Mouse (Mus musculus) midbrain, embryonic 14.5 days (tissue): Measurements from ENCODE around the gene Myo9a. TPM values are rescaled to one million over a fixed set of nuclear protein-coding genes. Genes with fewer than 3 reads are reported as not detected.

Experiments
- polyA plus RNA-seq: library from polyadenylated mRNA; unstranded; fragments of >200 nt; fragmentation: Nextera tagmentation; extraction: Ambion mirVana; gene quantifications from 2 replicates; pipeline ENCODE4 v1.2.1, GENCODE M21; 2014

Myo9a gene
- polyA plus RNA-seq, 1 experiment from 2014 or later: 34.0 TPM

Other genes starting within 250 kb of the Myo9a start
- gene Hexa, start 211.4 kb upstream of the Myo9a start, polyA plus RNA-seq: 47.1 and 57.5 TPM in 2 replicates
- 0.46 and 0.74 TPM in 2 replicates for gene Tmem202, start 211.0 kb upstream of the Myo9a start, polyA plus RNA-seq
- 35.4 and 45.8 TPM in 2 replicates for gene Celf6, start 173.0 kb upstream of the Myo9a start, polyA plus RNA-seq
- gene Parp6, start 133.6 kb upstream of the Myo9a start, polyA plus RNA-seq: 205 and 226 TPM in 2 replicates
- gene Pkm, start 94.5 kb upstream of the Myo9a start, polyA plus RNA-seq: 836 and 1,041 TPM in 2 replicates
- gene Gramd2, start 70.8 kb upstream of the Myo9a start, polyA plus RNA-seq: 2.8 and 5.2 TPM in 2 replicates
- 12.9 and 16.4 TPM in 2 replicates for gene Senp8, start 186 bp upstream of the Myo9a start, polyA plus RNA-seq
- gene Nr2e3, start 209.8 kb downstream of the Myo9a start, polyA plus RNA-seq: not detected in 2 replicates